ENCODE assay signal across 9 mouse cellular contexts in genomic region chr11:118254159-118254951, GRCm38 (mm10). TPM values are rescaled to one million over a fixed set of nuclear protein-coding genes. Genes with fewer than 3 reads are reported as not detected.
DNase-seq lines count a peak whose midpoint lies in the region; ATAC-seq and TF ChIP-seq lines count a peak whose summit lies in the region.
"Had no signal": no experiment of that assay in that cellular context is flagged by ENCODE, and none has a peak within 500 bp of the region (broad histone marks: within the 10 kb centered on the region; RNA-seq: fewer than 3 reads in every experiment).

No protein-coding gene starts in this region.

- 0 out of 2 replicates have a peak overlapping the region, but pooled peaks have one; percentile 10 for H3K27ac ChIP-seq in liver, embryonic 12.5 days
- no peak overlapping the region for H3K27ac ChIP-seq in liver, embryonic 11.5 days (ENCODE audit: low read depth, low read length)
- H3K27ac ChIP-seq in kidney, embryonic 14.5 days (ENCODE audit: low read depth, low read length): peak overlapping the region; percentile 57
- H3K27ac ChIP-seq in limb, embryonic 14.5 days (replicated peaks; ENCODE audit: low read depth, low read length): peak overlapping the region; percentile 76

- H3K9me3 ChIP-seq in liver, embryonic 12.5 days (replicated peaks): no peaks in the 10 kb centered on the region
- H3K9me3 ChIP-seq in liver, embryonic 11.5 days (ENCODE audit: control insufficient read depth, low read length): no peaks in the 10 kb centered on the region
- H3K9me3 ChIP-seq in kidney, embryonic 14.5 days (ENCODE audit: control insufficient read depth, low read length): no peaks in the 10 kb centered on the region
- no peaks in the 10 kb centered on the region for H3K9me3 ChIP-seq in limb, embryonic 14.5 days (ENCODE audit: control insufficient read depth, low read length)
- H3K9me3 ChIP-seq: megakaryocyte, embryonic 14.5 days had no signal

- H3K4me2 ChIP-seq in liver, embryonic 12.5 days: no peak overlapping the region
- H3K4me2 ChIP-seq in liver, embryonic 11.5 days: no peak overlapping the region
- no peak overlapping the region for H3K4me2 ChIP-seq in kidney, embryonic 14.5 days (replicated peaks; ENCODE audit: low read depth, low read length)
- H3K4me2 ChIP-seq in limb, embryonic 14.5 days (replicated peaks; ENCODE audit: low read depth, low read length, severe bottlenecking): no peak overlapping the region

- 61% methylated on average over 15 of the region's 15 CpGs for WGBS in liver, embryonic 12.5 days (ENCODE audit: insufficient replicate concordance)
- WGBS in liver, embryonic 11.5 days: 67% methylated on average over 15 of the region's 15 CpGs
- WGBS in kidney, embryonic 14.5 days: 28% methylated on average over 15 of the region's 15 CpGs
- WGBS in limb, embryonic 14.5 days: 27% methylated on average over 15 of the region's 15 CpGs

- peaks cover 5% of the 10 kb centered on the region for H3K4me1 ChIP-seq in liver, embryonic 12.5 days
- H3K4me1 ChIP-seq in liver, embryonic 11.5 days (replicated peaks; ENCODE audit: control insufficient read depth, insufficient read depth, low read length): peaks cover 5% of the 10 kb centered on the region
- peaks cover 17% of the 10 kb centered on the region for H3K4me1 ChIP-seq in kidney, embryonic 14.5 days (ENCODE audit: control insufficient read depth, insufficient read depth, low read length)
- H3K4me1 ChIP-seq in limb, embryonic 14.5 days (ENCODE audit: control insufficient read depth, insufficient read depth, low read length): peaks cover 23% of the 10 kb centered on the region

- DNase-seq in liver, embryonic 11.5 days (ENCODE audit: low spot score): no peak
- DNase-seq in cerebellum, adult 18-20 months: peak; percentile 92 to 93
- DNase-seq in gastrocnemius, postnatal 36 days: peak; percentile 44 to 53
- peak; percentile 69 for DNase-seq in limb, embryonic 14.5 days (ENCODE audit: low spot score)
- DNase-seq in ovary, postnatal 14 days (ENCODE audit: low spot score): peak; percentile 55
- DNase-seq in embryo, embryonic 10.5 days (ENCODE audit: low spot score): no peak

- no peak for ATAC-seq in liver, embryonic 12.5 days
- no peak for ATAC-seq in liver, embryonic 11.5 days (replicated peaks; ENCODE audit: low FRiP score)
- peak; percentile 73 for ATAC-seq in kidney, embryonic 14.5 days (ENCODE audit: low FRiP score, low TSS enrichment)
- ATAC-seq in limb, embryonic 14.5 days (ENCODE audit: low FRiP score, low read depth): peak; percentile 68

- TF ChIP-seq POLR2A in limb, embryonic 14.5 days (IDR thresholded peaks at IDR 0.05; ENCODE audit: borderline replicate concordance, extremely low read depth, insufficient read depth, insufficient read length): no peak

- no peaks in the 10 kb centered on the region for H3K27me3 ChIP-seq in liver, embryonic 12.5 days (replicated peaks)
- no peaks in the 10 kb centered on the region for H3K27me3 ChIP-seq in liver, embryonic 11.5 days (replicated peaks; ENCODE audit: control insufficient read depth, insufficient read depth, low read length)
- no peaks in the 10 kb centered on the region for H3K27me3 ChIP-seq in kidney, embryonic 14.5 days (ENCODE audit: control insufficient read depth, insufficient read depth, low read length)
- H3K27me3 ChIP-seq in limb, embryonic 14.5 days (ENCODE audit: control insufficient read depth, insufficient read depth, low read length): no peaks in the 10 kb centered on the region
- H3K27me3 ChIP-seq: megakaryocyte, embryonic 14.5 days had no signal

- no peak overlapping the region for H3K9ac ChIP-seq in liver, embryonic 12.5 days
- H3K9ac ChIP-seq in liver, embryonic 11.5 days (ENCODE audit: low read depth, low read length): no peak overlapping the region
- H3K9ac ChIP-seq in kidney, embryonic 14.5 days (ENCODE audit: low read depth, low read length): no peak overlapping the region
- H3K9ac ChIP-seq in limb, embryonic 14.5 days (ENCODE audit: low read depth, low read length, severe bottlenecking): no peak overlapping the region

- peaks cover 30% of the 10 kb centered on the region for H3K36me3 ChIP-seq in liver, embryonic 12.5 days
- H3K36me3 ChIP-seq in liver, embryonic 11.5 days (ENCODE audit: control insufficient read depth, insufficient read depth, low read length): peaks cover 20% of the 10 kb centered on the region
- peaks cover 32% of the 10 kb centered on the region for H3K36me3 ChIP-seq in kidney, embryonic 14.5 days (ENCODE audit: control insufficient read depth, insufficient read depth, low read length)
- peaks cover 30% of the 10 kb centered on the region for H3K36me3 ChIP-seq in limb, embryonic 14.5 days (ENCODE audit: control insufficient read depth, insufficient read depth, low read length)

- intact Hi-C loops in gastrocnemius, postnatal 36 days (cut with DNase I): no loop called here

- H3K4me3 ChIP-seq in liver, embryonic 12.5 days: no peak overlapping the region
- H3K4me3 ChIP-seq in liver, embryonic 11.5 days (ENCODE audit: low read depth, low read length): no peak overlapping the region
- no peak overlapping the region for H3K4me3 ChIP-seq in kidney, embryonic 14.5 days (ENCODE audit: low read length)
- no peak overlapping the region for H3K4me3 ChIP-seq in limb, embryonic 14.5 days (replicated peaks; ENCODE audit: low read length)
- H3K4me3 ChIP-seq: megakaryocyte, embryonic 14.5 days had no signal

RNA-seq across cellular contexts. Expression of gene Cyth1, which starts 6.0 kb away (rescaled TPM):
- polyA plus RNA-seq in liver, embryonic 12.5 days (2016; fragmentation: Nextera tagmentation; extraction: Ambion mirVana): 4.7 and 5.4 TPM in 2 replicates
- polyA plus RNA-seq in liver, embryonic 11.5 days (2014; fragmentation: Nextera tagmentation; extraction: Ambion mirVana): 6.1 and 6.7 TPM in 2 replicates
- 10 to 100 TPM; 33.5 to 34.7 TPM for total RNA-seq in gastrocnemius, postnatal 36 days (2021)
- 11.4 and 12.4 TPM in 2 replicates for polyA plus RNA-seq in kidney, embryonic 14.5 days (2014; fragmentation: Nextera tagmentation; extraction: Ambion mirVana)
- 22.3 and 22.4 TPM in 2 replicates for polyA plus RNA-seq in limb, embryonic 14.5 days (2012; rRNA removed)
- polyA plus RNA-seq in limb, embryonic 14.5 days (2014; fragmentation: Nextera tagmentation; extraction: Ambion mirVana): 13.1 and 13.5 TPM in 2 replicates

RNA-seq across cellular contexts. Expression of gene Usp36, which starts 35.7 kb away (rescaled TPM):
- polyA plus RNA-seq in liver, embryonic 12.5 days (2016; fragmentation: Nextera tagmentation; extraction: Ambion mirVana): 12.5 and 14.3 TPM in 2 replicates
- 19.2 and 20.8 TPM in 2 replicates for polyA plus RNA-seq in liver, embryonic 11.5 days (2014; fragmentation: Nextera tagmentation; extraction: Ambion mirVana)
- total RNA-seq in gastrocnemius, postnatal 36 days (2021): 10 to 100 TPM; 11.1 to 14.7 TPM
- polyA plus RNA-seq in kidney, embryonic 14.5 days (2014; fragmentation: Nextera tagmentation; extraction: Ambion mirVana): 12.2 and 18.1 TPM in 2 replicates
- polyA plus RNA-seq in limb, embryonic 14.5 days (2012; rRNA removed): 24.3 and 29.7 TPM in 2 replicates
- 17.7 and 19.5 TPM in 2 replicates for polyA plus RNA-seq in limb, embryonic 14.5 days (2014; fragmentation: Nextera tagmentation; extraction: Ambion mirVana)

Comparison
In these comparisons a context has a peak if more than half of its experiments do, and no peak if none do; other contexts are left out.
1. ATAC-seq: peak in kidney, embryonic 14.5 days (single experiment) and limb, embryonic 14.5 days (single experiment); none in liver, embryonic 12.5 days (single experiment) and liver, embryonic 11.5 days (single experiment).
2. DNase-seq: peak in cerebellum, adult 18-20 months (2 of 2), gastrocnemius, postnatal 36 days (2 of 2), limb, embryonic 14.5 days (single experiment) and ovary, postnatal 14 days (single experiment); none in liver, embryonic 11.5 days (single experiment) and embryo, embryonic 10.5 days (single experiment).